Mouse (Mus musculus): ENCODE data around the gene Stk4. TPM values are rescaled to one million over a fixed set of nuclear protein-coding genes. Genes with fewer than 3 reads are reported as not detected.

The Stk4 gene
- polyA plus RNA-seq, 1 experiment from 2014 or later: 25.6 TPM

- peaks cover 28% of the 10 kb centered on the region for H3K4me1 ChIP-seq
- H3K4me3 ChIP-seq: peak overlapping the region; percentile 35
- no peaks in the 10 kb centered on the region for H3K9me3 ChIP-seq (replicated peaks)
- peak; percentile 67 for ATAC-seq
- 10% methylated on average over 90 of the region's 90 CpGs for WGBS
- H3K27me3 ChIP-seq: peaks cover 79% of the 10 kb centered on the region
- H3K9ac ChIP-seq: no peak overlapping the region
- no peak overlapping the region for H3K27ac ChIP-seq
- no peaks in the 10 kb centered on the region for H3K36me3 ChIP-seq (ENCODE audit: poor library complexity, severe bottlenecking)
- H3K4me2 ChIP-seq: peak overlapping the region; percentile 55
Measured at GRCm38 (mm10) chr2:164167752-164168570, 97.8 kb downstream of the Stk4 start.

- Histone ChIP-seq H3K9me3 (replicated peaks) (no peaks in the 10 kb centered on the region), H3K4me3 (peak overlapping the region; percentile 35), H3K4me1 (peaks cover 28% of the 10 kb centered on the region), H3K4me2 (peak overlapping the region; percentile 55), H3K27ac (no peak overlapping the region), H3K9ac (no peak overlapping the region), H3K27me3 (peaks cover 81% of the 10 kb centered on the region), H3K36me3 (ENCODE audit: poor library complexity, severe bottlenecking) (no peaks in the 10 kb centered on the region)
- WGBS: 12% methylated on average over 42 of the region's 42 CpGs
- ATAC-seq: peak; percentile 63
Measured at GRCm38 (mm10) chr2:164168571-164168946, 98.4 kb downstream of the Stk4 start.

GRCm38 (mm10) chr2:164170326-164170725 lies 100.2 kb downstream of the Stk4 start:
- 1% methylated on average over 11 of the region's 11 CpGs for WGBS
- Histone ChIP-seq H3K9me3 (replicated peaks) (no peaks in the 10 kb centered on the region), H3K36me3 (ENCODE audit: poor library complexity, severe bottlenecking) (no peaks in the 10 kb centered on the region), H3K27me3 (peaks cover 76% of the 10 kb centered on the region), H3K9ac (no peak overlapping the region), H3K27ac (no peak overlapping the region), H3K4me3 (peak overlapping the region; percentile 38), H3K4me1 (peaks cover 28% of the 10 kb centered on the region), H3K4me2 (peak overlapping the region; percentile 66)
- no peak for ATAC-seq

GRCm38 (mm10) chr2:164170902-164171301 lies 100.8 kb downstream of the Stk4 start, which contains the start of gene Kcns1:
Kcns1 (minus strand) TSS chr2:164171113.
- Histone ChIP-seq H3K4me1 (peaks cover 28% of the 10 kb centered on the region), H3K9me3 (replicated peaks) (no peaks in the 10 kb centered on the region), H3K27ac (no peak within 1 kb of the TSS), H3K27me3 (peaks cover 70% of the 10 kb centered on the region), H3K36me3 (ENCODE audit: poor library complexity, severe bottlenecking) (no peaks in the 10 kb centered on the region), H3K4me3 (peak within 1 kb of the TSS; percentile 38), H3K4me2 (peak within 1 kb of the TSS; percentile 66), H3K9ac (peak within 1 kb of the TSS; percentile 48)
- WGBS: 2% methylated on average over 29 of the region's 29 CpGs
- no peak for ATAC-seq

- Histone ChIP-seq H3K9ac (no peak overlapping the region), H3K27ac (no peak overlapping the region), H3K4me3 (no peak overlapping the region), H3K27me3 (peaks cover 45% of the 10 kb centered on the region), H3K36me3 (ENCODE audit: poor library complexity, severe bottlenecking) (no peaks in the 10 kb centered on the region), H3K4me2 (no peak overlapping the region), H3K4me1 (peaks cover 20% of the 10 kb centered on the region), H3K9me3 (replicated peaks) (no peaks in the 10 kb centered on the region)
- WGBS: 81% methylated on average over 3 of the region's 3 CpGs
- no peak for ATAC-seq
Measured at GRCm38 (mm10) chr2:164173394-164173793, 103.3 kb downstream of the Stk4 start.

GRCm38 (mm10) chr2:164174649-164175395 lies 104.7 kb downstream of the Stk4 start:
- no peak overlapping the region for H3K27ac ChIP-seq
- no peak for ATAC-seq
- H3K4me1 ChIP-seq: peaks cover 16% of the 10 kb centered on the region
- H3K9ac ChIP-seq: no peak overlapping the region
- no peak overlapping the region for H3K4me3 ChIP-seq
- H3K36me3 ChIP-seq (ENCODE audit: poor library complexity, severe bottlenecking): no peaks in the 10 kb centered on the region
- no peaks in the 10 kb centered on the region for H3K9me3 ChIP-seq (replicated peaks)
- WGBS: 76% methylated on average over 8 of the region's 8 CpGs
- no peak overlapping the region for H3K4me2 ChIP-seq
- peaks cover 31% of the 10 kb centered on the region for H3K27me3 ChIP-seq

GRCm38 (mm10) chr2:164175850-164176249 lies 105.7 kb downstream of the Stk4 start:
- Histone ChIP-seq H3K4me3 (no peak overlapping the region), H3K36me3 (ENCODE audit: poor library complexity, severe bottlenecking) (no peaks in the 10 kb centered on the region), H3K9ac (no peak overlapping the region), H3K27ac (no peak overlapping the region), H3K9me3 (replicated peaks) (no peaks in the 10 kb centered on the region), H3K4me1 (peaks cover 7% of the 10 kb centered on the region), H3K4me2 (no peak overlapping the region), H3K27me3 (peaks cover 20% of the 10 kb centered on the region)
- WGBS: 70% methylated on average over 3 of the region's 3 CpGs
- ATAC-seq: no peak

GRCm38 (mm10) chr2:164177831-164178230 lies 107.7 kb downstream of the Stk4 start:
- H3K4me3 ChIP-seq: no peak overlapping the region
- no peak for ATAC-seq
- H3K36me3 ChIP-seq (ENCODE audit: poor library complexity, severe bottlenecking): no peaks in the 10 kb centered on the region
- WGBS: 87% methylated on average over 5 of the region's 5 CpGs
- no peak overlapping the region for H3K9ac ChIP-seq
- H3K9me3 ChIP-seq (replicated peaks): no peaks in the 10 kb centered on the region
- no peak overlapping the region for H3K4me2 ChIP-seq
- H3K4me1 ChIP-seq: no peaks in the 10 kb centered on the region; the same call in 1 of the 2 replicates
- peaks cover 2% of the 10 kb centered on the region; the same call in 1 of the 2 replicates for H3K27me3 ChIP-seq
- no peak overlapping the region for H3K27ac ChIP-seq

- no peaks in the 10 kb centered on the region for H3K36me3 ChIP-seq (ENCODE audit: poor library complexity, severe bottlenecking)
- no peak overlapping the region for H3K4me2 ChIP-seq
- WGBS: 38% methylated on average over 3 of the region's 3 CpGs
- peaks cover 4% of the 10 kb centered on the region for H3K4me1 ChIP-seq
- no peak overlapping the region for H3K9ac ChIP-seq
- H3K4me3 ChIP-seq: no peak overlapping the region
- no peaks in the 10 kb centered on the region for H3K9me3 ChIP-seq (replicated peaks)
- no peak for ATAC-seq
- no peak overlapping the region for H3K27ac ChIP-seq
- H3K27me3 ChIP-seq: no peaks in the 10 kb centered on the region
Measured at GRCm38 (mm10) chr2:164180124-164180523, 110.0 kb downstream of the Stk4 start.

- H3K4me1 ChIP-seq: peaks cover 4% of the 10 kb centered on the region
- H3K27ac ChIP-seq: no peak overlapping the region
- H3K9ac ChIP-seq: no peak overlapping the region
- no peak overlapping the region for H3K4me3 ChIP-seq
- WGBS: 88% methylated on average over 4 of the region's 4 CpGs
- no peak overlapping the region for H3K4me2 ChIP-seq
- no peaks in the 10 kb centered on the region for H3K27me3 ChIP-seq
- no peaks in the 10 kb centered on the region for H3K9me3 ChIP-seq (replicated peaks)
- no peaks in the 10 kb centered on the region for H3K36me3 ChIP-seq (ENCODE audit: poor library complexity, severe bottlenecking)
- no peak for ATAC-seq
Measured at GRCm38 (mm10) chr2:164180770-164181169, 110.6 kb downstream of the Stk4 start.

- H3K27ac ChIP-seq: no peak within 1 kb of the TSS
- no peaks in the 10 kb centered on the region for H3K27me3 ChIP-seq
- no peak within 1 kb of the TSS for H3K4me2 ChIP-seq
- H3K9ac ChIP-seq: no peak within 1 kb of the TSS
- WGBS: 80% methylated on average over 7 of the region's 7 CpGs
- H3K9me3 ChIP-seq (replicated peaks): no peaks in the 10 kb centered on the region
- no peak for ATAC-seq
- no peaks in the 10 kb centered on the region for H3K36me3 ChIP-seq (ENCODE audit: poor library complexity, severe bottlenecking)
- H3K4me1 ChIP-seq: peaks cover 4% of the 10 kb centered on the region; the same call in 1 of the 2 replicates
- H3K4me3 ChIP-seq: no peak within 1 kb of the TSS
Measured at GRCm38 (mm10) chr2:164182692-164183255, 112.7 kb downstream of the Stk4 start, which contains the start of gene Wfdc5. Wfdc5 (minus strand) TSS chr2:164182742.

- no peak overlapping the region for H3K27ac ChIP-seq
- H3K9me3 ChIP-seq (replicated peaks): no peaks in the 10 kb centered on the region
- no peak overlapping the region for H3K9ac ChIP-seq
- no peak overlapping the region for H3K4me3 ChIP-seq
- no peak for ATAC-seq
- peaks cover 4% of the 10 kb centered on the region; the same call in 1 of the 2 replicates for H3K4me1 ChIP-seq
- no peaks in the 10 kb centered on the region for H3K27me3 ChIP-seq
- 76% methylated on average over 9 of the region's 9 CpGs for WGBS
- H3K4me2 ChIP-seq: no peak overlapping the region
- no peaks in the 10 kb centered on the region for H3K36me3 ChIP-seq (ENCODE audit: poor library complexity, severe bottlenecking)
Measured at GRCm38 (mm10) chr2:164183340-164183739, 113.2 kb downstream of the Stk4 start.

All from forebrain, embryonic 13.5 days (tissue).